Mouse (Mus musculus): ENCODE measurements at regions not wholly inside any gene's neighbourhood (a gene's known extent, or its start where the extent isn't known, plus 50 kb on each side); places are given as distances from the start of the nearest gene placed in this dataset.

GRCm38 (mm10) chr5:106067124-106067551, 190.8 kb downstream of the Zfp326 start:
- TF ChIP-seq POLR2A (IDR thresholded peaks at IDR 0.05; ENCODE audit: low read depth, low read length) (no peak), CTCF (IDR thresholded peaks at IDR 0.05; ENCODE audit: extremely low read depth, insufficient read length, insufficient replicate concordance, low read depth, low read length) (no peak)

All from small intestine, adult 2 months (tissue).